Mouse (Mus musculus) CH12.LX (cell line): ENCODE measurements at regions not wholly inside any gene's neighbourhood (a gene's known extent, or its start where the extent isn't known, plus 50 kb on each side); places are given as distances from the start of the nearest gene placed in this dataset.

Experiments used
- DNase-seq: peaks from one replicate; pipeline ENCODE4 v3.0.0-alpha.2; 2013; ENCODE audit errors: extremely low read depth
- H3K27ac ChIP-seq: 2 replicates; pipeline ENCODE4 v1.5.1; 2012; ENCODE audit warnings: low read depth, mild to moderate bottlenecking, control low read depth, moderate library complexity; ENCODE audit not compliant: insufficient read depth
- H3K27me3 ChIP-seq: replicated peaks from 2 replicates; pipeline ENCODE3; 2012; ENCODE audit warnings: inconsistent platforms
- H3K36me3 ChIP-seq, 2 experiments: replicated peaks in 1 of 2; 2 replicates each; pipeline versions ENCODE3 to v1.6.1; 2012; ENCODE audit warnings: inconsistent platforms in 1 of 2, low read length in 1 of 2, mild to moderate bottlenecking in 1 of 2, mixed read lengths in 1 of 2, moderate library complexity in 1 of 2; ENCODE audit not compliant: control insufficient read depth in 1 of 2, insufficient read depth in 1 of 2
- H3K4me1 ChIP-seq, 2 experiments: 2 replicates each; pipeline ENCODE4 v1.6.1; 2012; ENCODE audit warnings: inconsistent platforms in 1 of 2, moderate library complexity in 1 of 2; ENCODE audit not compliant: insufficient read depth in 2 of 2, control insufficient read depth in 1 of 2
- H3K4me2 ChIP-seq: 2 replicates; pipeline ENCODE4 v1.6.1; 2012; ENCODE audit warnings: low read depth, mild to moderate bottlenecking, control low read depth; ENCODE audit not compliant: poor library complexity, insufficient read depth, severe bottlenecking
- H3K4me3 ChIP-seq, 3 experiments: fragments of 150-350 bp in 1 of 3; sonication (generic) in 1 of 3; replicated peaks in 1 of 3; 2 replicates each; pipeline versions ENCODE3 to v1.5.1; 2011 to 2012; ENCODE audit warnings: low read depth in 2 of 3, low read length in 2 of 3, mild to moderate bottlenecking in 2 of 3, moderate library complexity in 2 of 3, control low read depth in 1 of 3, improper control_type of control experiment in 1 of 3, inconsistent platforms in 1 of 3, mixed read lengths in 1 of 3; ENCODE audit not compliant: poor library complexity in 1 of 3
- H3K79me2 ChIP-seq: replicated peaks from 2 replicates; pipeline ENCODE4 v1.6.1; 2012; ENCODE audit warnings: mild to moderate bottlenecking, moderate library complexity; ENCODE audit not compliant: control insufficient read depth, poor library complexity, insufficient read depth, severe bottlenecking; ENCODE audit errors: extremely low read depth
- H3K9ac ChIP-seq: 2 replicates; pipeline ENCODE4 v1.6.1; 2012; ENCODE audit warnings: low read depth, mild to moderate bottlenecking, control low read depth, moderate library complexity; ENCODE audit not compliant: insufficient read depth
- H3K9me3 ChIP-seq: replicated peaks from 2 replicates; pipeline ENCODE3; 2012; ENCODE audit warnings: low read length, inconsistent platforms, mixed read lengths
- CHD1 ChIP-seq: IDR thresholded peaks from 2 replicates; pipeline ENCODE4 v1.6.1; 2012; ENCODE audit warnings: low read depth, low read length, improper control_type of control experiment, inconsistent platforms
- EP300 ChIP-seq: IDR thresholded peaks from 2 replicates; pipeline ENCODE4 v1.6.1; 2011; ENCODE audit warnings: low read length, improper control_type of control experiment
- ETS1 ChIP-seq: conservative IDR thresholded peaks from 2 replicates; pipeline ENCODE4 v1.6.1; 2012; ENCODE audit warnings: low read depth, mild to moderate bottlenecking, inconsistent platforms, low read length, improper control_type of control experiment, moderate library complexity
- HCFC1 ChIP-seq: IDR thresholded peaks from 2 replicates; pipeline ENCODE4 v1.6.1; 2012; ENCODE audit warnings: low read depth, mild to moderate bottlenecking, inconsistent platforms, low read length, improper control_type of control experiment
- JUN ChIP-seq: IDR thresholded peaks from 2 replicates; pipeline ENCODE4 v1.6.1; 2011; ENCODE audit warnings: low read depth, mild to moderate bottlenecking, low read length, improper control_type of control experiment, moderate library complexity; ENCODE audit not compliant: insufficient read depth
- JUND ChIP-seq: conservative IDR thresholded peaks from 2 replicates; pipeline ENCODE4 v1.6.1; 2011; ENCODE audit warnings: low read depth, low read length, improper control_type of control experiment
- KAT2A ChIP-seq: IDR thresholded peaks from 2 replicates; pipeline ENCODE4 v1.6.1; 2012; ENCODE audit warnings: low read length, improper control_type of control experiment, inconsistent platforms; ENCODE audit not compliant: insufficient replicate concordance
- MAFK ChIP-seq: IDR thresholded peaks from 2 replicates; pipeline ENCODE4 v1.6.1; 2011; ENCODE audit warnings: low read length, improper control_type of control experiment; ENCODE audit not compliant: insufficient replicate concordance
- MXI1 ChIP-seq: IDR thresholded peaks from 2 replicates; pipeline ENCODE4 v1.6.1; 2011; ENCODE audit warnings: mild to moderate bottlenecking, low read depth, low read length, improper control_type of control experiment
- MYC ChIP-seq: IDR thresholded peaks from 2 replicates; pipeline ENCODE4 v1.6.1; 2011; ENCODE audit warnings: low read depth, mild to moderate bottlenecking, improper control_type of control experiment, low read length
- POLR2A ChIP-seq: IDR thresholded peaks from 2 replicates; pipeline ENCODE4 v1.6.1; 2011; ENCODE audit warnings: low read depth, mild to moderate bottlenecking, improper control_type of control experiment, low read length
- RAD21 ChIP-seq: IDR thresholded peaks from 2 replicates; pipeline ENCODE4 v1.6.1; 2011; ENCODE audit warnings: low read depth, mild to moderate bottlenecking, low read length, improper control_type of control experiment, moderate library complexity
- RCOR1 ChIP-seq: conservative IDR thresholded peaks from 2 replicates; pipeline ENCODE4 v1.6.1; 2012; ENCODE audit warnings: low read depth, mild to moderate bottlenecking, inconsistent platforms, low read length, improper control_type of control experiment
- SIN3A ChIP-seq: IDR thresholded peaks from 2 replicates; pipeline ENCODE4 v1.6.1; 2012; ENCODE audit warnings: low read length, improper control_type of control experiment, inconsistent platforms
- SMC3 ChIP-seq: IDR thresholded peaks from 2 replicates; pipeline ENCODE4 v1.6.1; 2011; ENCODE audit warnings: low read depth, low read length, improper control_type of control experiment
- TBP ChIP-seq: conservative IDR thresholded peaks from 2 replicates; pipeline ENCODE4 v1.6.1; 2011; ENCODE audit warnings: low read depth, low read length, improper control_type of control experiment
- UBTF ChIP-seq: IDR thresholded peaks from 2 replicates; pipeline ENCODE4 v1.6.1; 2012; ENCODE audit warnings: low read depth, mild to moderate bottlenecking, inconsistent platforms, low read length, improper control_type of control experiment, moderate library complexity
- ZC3H11A ChIP-seq: IDR thresholded peaks from 2 replicates; pipeline ENCODE4 v1.6.1; 2012; ENCODE audit warnings: low read depth, mild to moderate bottlenecking, inconsistent platforms, low read length, improper control_type of control experiment
- ZKSCAN1 ChIP-seq: IDR thresholded peaks from 2 replicates; pipeline ENCODE4 v1.6.1; 2012; ENCODE audit warnings: low read depth, inconsistent platforms, low read length, improper control_type of control experiment, borderline replicate concordance
- dilution Hi-C: fragments of 300-500 bp; cut with MboI; formaldehyde crosslinking; loops from 2 replicates; pipeline ENCODE4 v1.14.3; 2020; ENCODE audit warnings: low sequenced_read_pairs; ENCODE audit not compliant: extremely low pct_unique_long_range_greater_than_20kb, extremely low pct_ligation_motif_present
- in situ Hi-C: fragments of 300-500 bp; cut with MboI; formaldehyde crosslinking; loops from 3 replicates; pipeline ENCODE4 v1.14.3; 2019; ENCODE audit warnings: low sequenced_read_pairs, low pct_ligation_motif_present, low pct_unique_long_range_greater_than_20kb, mixed read lengths

DNA sequence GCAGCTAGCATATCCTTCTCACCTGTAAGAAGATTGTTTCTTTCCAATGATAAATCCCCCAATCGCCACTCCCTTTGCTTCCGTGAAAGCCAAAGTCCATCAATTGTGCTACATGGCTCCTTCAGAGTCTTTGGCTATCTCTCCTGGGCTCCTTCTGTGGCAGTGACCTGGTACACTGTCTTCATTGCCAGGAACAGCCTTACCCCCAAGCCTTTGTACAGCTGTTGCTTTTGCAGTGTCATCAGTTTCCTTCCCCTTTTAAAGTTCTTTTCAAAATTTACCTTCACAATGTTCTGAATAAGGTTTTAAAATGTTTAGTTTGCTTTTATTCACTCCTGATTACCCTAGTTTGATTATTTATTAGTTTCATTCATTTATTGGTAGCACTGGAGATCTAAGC is 393.8 kb upstream of the Grin3a start:
- TF ChIP-seq MAFK (no peak), RAD21 (no peak), JUND (no peak), SMC3 (no peak), RCOR1 (no peak), ZKSCAN1 (no peak), JUN (no peak), TBP (no peak), EP300 (no peak), ETS1 (no peak), UBTF (no peak), KAT2A (no peak), MXI1 (no peak)
- TF ChIP-seq, all 38 proteins: peak for 0
- no peak overlapping the region for H3K9ac ChIP-seq
- no peaks in the 10 kb centered on the region for H3K36me3 ChIP-seq
- in situ Hi-C loops, result no loop called here
- no peak overlapping the region for H3K27ac ChIP-seq
- H3K4me3 ChIP-seq, result no peak overlapping the region
- H3K79me2 ChIP-seq, result no peaks in the 10 kb centered on the region
- no peaks in the 10 kb centered on the region for H3K4me1 ChIP-seq
- DNase-seq, result no peak
- H3K27me3 ChIP-seq, result no peaks in the 10 kb centered on the region
- H3K4me2 ChIP-seq, result no peak overlapping the region
- dilution Hi-C loops, result no loop called here
- peaks cover 20% of the 10 kb centered on the region for H3K9me3 ChIP-seq

GRCm38 (mm10) chr4:50235476-50235875 is 389.9 kb upstream of the Grin3a start:
- H3K9ac ChIP-seq, result no peak overlapping the region
- H3K9me3 ChIP-seq, result peaks cover 15% of the 10 kb centered on the region
- H3K27me3 ChIP-seq, result no peaks in the 10 kb centered on the region
- H3K36me3 ChIP-seq, result no peaks in the 10 kb centered on the region
- H3K4me2 ChIP-seq, result no peak overlapping the region
- no peaks in the 10 kb centered on the region for H3K79me2 ChIP-seq
- no peak overlapping the region for H3K27ac ChIP-seq
- in situ Hi-C loops (no loop called here), dilution Hi-C loops (no loop called here)
- no peak for TF ChIP-seq ZC3H11A
- no peak for TF ChIP-seq POLR2A
- no peak for TF ChIP-seq CHD1
- no peak for TF ChIP-seq MXI1
- TF ChIP-seq EP300, result no peak
- no peak for TF ChIP-seq MYC
- TF ChIP-seq SMC3, result no peak
- TF ChIP-seq HCFC1, result no peak
- no peak for TF ChIP-seq SIN3A
- TF ChIP-seq KAT2A, result no peak
- no peak for DNase-seq
- no peak overlapping the region for H3K4me3 ChIP-seq
- no peaks in the 10 kb centered on the region for H3K4me1 ChIP-seq
